Mouse (Mus musculus): ENCODE results near the gene Dhx58.

DNA sequence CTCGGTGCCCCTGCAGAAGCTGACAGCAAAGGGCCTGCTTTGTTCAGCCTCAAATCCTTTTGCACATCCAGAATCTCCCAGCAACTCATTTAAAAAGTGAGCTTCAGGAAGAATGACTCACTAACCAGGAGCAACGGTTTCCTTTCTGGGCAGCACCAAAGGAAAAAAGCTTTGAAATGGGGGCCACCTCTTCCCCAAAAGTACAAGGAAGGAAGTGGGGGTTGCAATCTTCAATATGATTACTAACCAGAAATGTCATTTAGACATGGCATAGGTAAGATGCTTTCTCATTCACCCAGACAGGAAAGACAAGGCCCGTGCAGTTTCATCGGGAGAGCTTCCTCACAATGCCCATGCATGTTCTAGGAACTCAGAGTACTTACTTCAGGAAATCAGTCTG lies 17.2 kb upstream of the Dhx58 start:
- TF ChIP-seq GATA1 (IDR thresholded peaks at IDR 0.05; ENCODE audit: borderline replicate concordance, low read length) (no peak), FLI1 (IDR thresholded peaks at IDR 0.05; ENCODE audit: low read length) (no peak)
